Mouse (Mus musculus) skeletal muscle tissue, postnatal 0 days (tissue): ENCODE measurements around the gene Sept10. TPM values are rescaled to one million over a fixed set of nuclear protein-coding genes. Genes with fewer than 3 reads are reported as not detected.

Experiments
- polyA plus RNA-seq: library from polyadenylated mRNA; unstranded; fragments of >200 nt; fragmentation: Nextera tagmentation; extraction: Ambion mirVana; gene quantifications from 2 replicates; pipeline ENCODE4 v1.2.1, GENCODE M21; 2015

Gene Sept10
- polyA plus RNA-seq, result 32.1 and 34.4 TPM in 2 replicates

GRCm38 (mm10) chr10:59221473-59222270, at the start of gene Sept10, which contains the start of gene Sowahc:
TSS of gene Sept10 (minus strand) at chr10:59221847.
TSS of gene Sowahc (plus strand) at chr10:59221953.

Other genes starting within 250 kb of the Sept10 start
- gene Sowahc, start 106 bp upstream of the Sept10 start, polyA plus RNA-seq, result 3.2 and 5.5 TPM in 2 replicates
- gene P4ha1, start 101.4 kb upstream of the Sept10 start, polyA plus RNA-seq, result 16.8 and 22.6 TPM in 2 replicates
- 5.3 and 7.6 TPM in 2 replicates for gene Gm10273, start 173.8 kb upstream of the Sept10 start, polyA plus RNA-seq
- not detected in 2 replicates for gene Pla2g12b, start 181.8 kb upstream of the Sept10 start, polyA plus RNA-seq
- gene Oit3, start 219.9 kb upstream of the Sept10 start, polyA plus RNA-seq, result 0.40 and 0.76 TPM in 2 replicates